Mouse (Mus musculus): ENCODE measurements at regions not wholly inside any gene's neighbourhood (a gene's known extent, or its start where the extent isn't known, plus 50 kb on each side); places are given as distances from the start of the nearest gene placed in this dataset.

DNA sequence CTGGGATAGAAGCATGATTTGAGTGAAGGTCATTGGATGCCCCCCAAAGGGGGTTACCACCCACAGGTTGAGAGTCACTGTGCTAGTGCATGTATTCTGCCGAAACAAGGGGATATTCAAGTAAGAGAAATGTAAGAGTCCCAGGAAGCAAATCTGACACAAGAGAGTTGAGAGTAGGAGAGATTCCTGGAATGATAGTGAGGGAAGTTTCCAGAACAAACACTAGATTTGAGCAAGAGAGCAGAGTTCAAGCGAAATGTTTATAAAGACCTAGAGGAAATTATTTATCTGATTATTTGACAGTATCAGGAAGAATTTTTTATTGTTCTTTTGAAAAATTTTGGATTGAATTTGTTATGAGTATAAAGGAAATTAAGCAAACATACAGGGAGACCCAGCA lies 189.0 kb upstream of the Sash1 start:
- Histone ChIP-seq H3K27me3 (ENCODE audit: control insufficient read depth, insufficient read depth, low read length) (no peaks in the 10 kb centered on the region), H3K9ac (ENCODE audit: low read length) (no peak overlapping the region), H3K4me1 (ENCODE audit: control insufficient read depth, insufficient read depth, low read length) (no peaks in the 10 kb centered on the region), H3K4me3 (ENCODE audit: low read depth, low read length) (no peak overlapping the region), H3K4me2 (no peak overlapping the region), H3K9me3 (ENCODE audit: control insufficient read depth, low read length) (no peaks in the 10 kb centered on the region), H3K27ac (ENCODE audit: low read depth, low read length) (no peak overlapping the region), H3K36me3 (ENCODE audit: control insufficient read depth, insufficient read depth, low read length) (no peaks in the 10 kb centered on the region)
- 92% methylated on average over 2 of the region's 2 CpGs for WGBS
- no peak for ATAC-seq (ENCODE audit: low FRiP score)
- peak; percentile 75 for DNase-seq (ENCODE audit: low spot score, missing footprints)

DNA sequence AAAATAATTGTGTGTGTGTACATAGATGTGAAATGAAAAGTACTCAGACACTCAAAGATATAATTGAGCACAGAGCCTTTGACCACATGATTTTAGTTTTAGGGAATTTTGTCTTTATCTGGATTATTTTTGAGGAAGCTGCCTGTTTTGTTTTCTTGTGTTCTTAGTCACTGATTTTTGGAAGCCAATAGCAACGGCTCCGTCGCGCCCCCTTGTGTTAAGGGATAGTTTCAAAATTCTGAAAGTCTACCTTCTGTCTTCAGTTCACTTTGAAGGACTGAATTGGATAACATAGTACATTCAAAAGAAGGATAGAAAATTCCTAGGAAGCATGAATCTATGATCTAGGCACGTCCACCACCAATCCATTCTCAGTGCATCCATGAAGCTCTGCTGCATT lies 185.8 kb upstream of the Sash1 start:
- no peaks in the 10 kb centered on the region for H3K36me3 ChIP-seq (ENCODE audit: control insufficient read depth, insufficient read depth, low read length)
- no peak overlapping the region for H3K4me3 ChIP-seq (ENCODE audit: low read depth, low read length)
- no peak overlapping the region for H3K9ac ChIP-seq (ENCODE audit: low read length)
- no peaks in the 10 kb centered on the region for H3K9me3 ChIP-seq (ENCODE audit: control insufficient read depth, low read length)
- H3K4me2 ChIP-seq, result no peak overlapping the region
- H3K4me1 ChIP-seq (ENCODE audit: control insufficient read depth, insufficient read depth, low read length), result no peaks in the 10 kb centered on the region
- no peaks in the 10 kb centered on the region for H3K27me3 ChIP-seq (ENCODE audit: control insufficient read depth, insufficient read depth, low read length)
- WGBS, result 20% methylated on average over 5 of the region's 5 CpGs
- no peak overlapping the region for H3K27ac ChIP-seq (ENCODE audit: low read depth, low read length)
- peak; percentile 80 for DNase-seq (ENCODE audit: low spot score, missing footprints)
- ATAC-seq (ENCODE audit: low FRiP score), result no peak

DNA sequence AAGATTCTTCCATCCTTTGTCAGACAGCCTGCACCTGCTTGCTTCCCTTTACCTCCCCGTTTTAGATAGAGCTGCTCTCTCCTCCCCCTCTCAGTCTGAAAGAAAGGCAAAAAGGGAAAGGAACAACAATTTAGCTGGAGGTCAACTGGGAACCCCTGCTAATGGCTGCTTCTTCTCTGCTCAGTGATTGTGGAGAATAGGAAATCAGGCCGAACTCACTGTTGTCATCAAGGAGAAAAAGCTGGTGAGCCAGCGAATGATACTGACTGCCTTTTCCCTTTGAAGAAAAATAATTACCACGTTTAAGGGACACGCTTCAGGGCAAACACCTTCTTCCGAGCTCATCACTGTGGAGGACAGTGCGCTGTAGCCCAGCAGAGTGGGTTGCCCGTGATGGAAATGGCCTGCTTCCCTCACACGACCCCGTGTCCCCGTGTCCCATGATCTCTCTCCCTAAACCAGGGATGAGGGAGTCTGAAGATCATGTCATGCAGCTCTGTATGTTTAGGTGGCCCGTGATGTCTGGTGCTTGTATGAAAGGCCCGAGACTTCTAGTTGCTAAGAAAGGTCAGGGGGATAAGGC lies 183.8 kb upstream of the Sash1 start:
- no peaks in the 10 kb centered on the region for H3K9me3 ChIP-seq (ENCODE audit: control insufficient read depth, low read length)
- ATAC-seq (ENCODE audit: low FRiP score) (no peak), DNase-seq (ENCODE audit: low spot score, missing footprints) (peak; percentile 79)
- H3K4me2 ChIP-seq, result no peak overlapping the region
- no peak overlapping the region for H3K27ac ChIP-seq (ENCODE audit: low read depth, low read length)
- H3K9ac ChIP-seq (ENCODE audit: low read length), result no peak overlapping the region
- H3K36me3 ChIP-seq (ENCODE audit: control insufficient read depth, insufficient read depth, low read length), result no peaks in the 10 kb centered on the region
- 75% methylated on average over 13 of the region's 13 CpGs for WGBS
- no peaks in the 10 kb centered on the region for H3K27me3 ChIP-seq (ENCODE audit: control insufficient read depth, insufficient read depth, low read length)
- no peak overlapping the region for H3K4me3 ChIP-seq (ENCODE audit: low read depth, low read length)
- H3K4me1 ChIP-seq (ENCODE audit: control insufficient read depth, insufficient read depth, low read length), result no peaks in the 10 kb centered on the region

DNA sequence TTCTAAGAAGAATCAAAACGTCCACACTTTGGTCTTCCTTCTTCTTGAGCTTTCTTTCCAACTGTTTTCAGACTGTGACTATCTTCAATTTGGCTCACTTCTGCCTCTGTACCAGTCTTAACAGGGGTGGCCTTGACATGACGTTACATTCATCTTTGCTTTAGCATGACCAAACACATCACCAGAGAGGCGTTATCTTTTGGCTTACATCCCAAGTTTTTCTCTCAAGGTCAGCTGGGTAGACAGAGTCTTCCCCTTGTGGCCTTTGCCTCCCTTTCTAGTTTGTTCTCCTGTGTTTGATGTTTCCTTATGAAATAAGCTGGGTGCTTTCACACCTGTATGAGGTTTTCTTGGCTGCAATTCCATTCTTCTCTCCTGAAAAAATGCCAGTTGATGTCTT lies 180.7 kb upstream of the Sash1 start:
- Histone ChIP-seq H3K9ac (ENCODE audit: low read length) (no peak overlapping the region), H3K4me1 (ENCODE audit: control insufficient read depth, insufficient read depth, low read length) (no peaks in the 10 kb centered on the region), H3K4me3 (ENCODE audit: low read depth, low read length) (no peak overlapping the region), H3K27me3 (ENCODE audit: control insufficient read depth, insufficient read depth, low read length) (no peaks in the 10 kb centered on the region), H3K9me3 (ENCODE audit: control insufficient read depth, low read length) (no peaks in the 10 kb centered on the region), H3K27ac (ENCODE audit: low read depth, low read length) (no peak overlapping the region), H3K36me3 (ENCODE audit: control insufficient read depth, insufficient read depth, low read length) (no peaks in the 10 kb centered on the region), H3K4me2 (no peak overlapping the region)
- WGBS, result 93% methylated on average over 3 of the region's 3 CpGs
- DNase-seq (ENCODE audit: low spot score, missing footprints) (peak; percentile 75), ATAC-seq (ENCODE audit: low FRiP score) (no peak)

DNA sequence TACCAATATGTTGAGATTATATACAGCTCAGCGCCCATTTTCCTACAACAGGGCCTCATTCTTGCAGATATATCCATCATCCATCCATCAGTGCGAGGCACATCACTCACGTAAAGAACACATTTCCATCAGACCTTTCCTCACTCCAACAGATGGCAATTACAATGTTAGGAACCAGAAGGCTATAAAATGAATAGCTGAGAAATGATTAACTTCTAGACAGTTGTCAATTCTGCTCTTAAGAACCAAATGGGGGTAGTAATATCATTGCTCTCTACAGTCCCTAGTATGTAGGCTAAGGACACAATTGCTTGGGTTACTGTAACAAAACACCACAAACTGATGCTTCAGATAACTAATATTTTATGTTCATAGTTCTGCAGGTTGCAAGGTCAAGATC lies 176.1 kb upstream of the Sash1 start:
- Histone ChIP-seq H3K4me1 (ENCODE audit: control insufficient read depth, insufficient read depth, low read length) (no peaks in the 10 kb centered on the region), H3K27me3 (ENCODE audit: control insufficient read depth, insufficient read depth, low read length) (no peaks in the 10 kb centered on the region), H3K4me3 (ENCODE audit: low read depth, low read length) (no peak overlapping the region), H3K4me2 (no peak overlapping the region), H3K9me3 (ENCODE audit: control insufficient read depth, low read length) (no peaks in the 10 kb centered on the region), H3K9ac (ENCODE audit: low read length) (no peak overlapping the region), H3K36me3 (ENCODE audit: control insufficient read depth, insufficient read depth, low read length) (no peaks in the 10 kb centered on the region), H3K27ac (ENCODE audit: low read depth, low read length) (no peak overlapping the region)
- 92% methylated on average over 3 of the region's 3 CpGs for WGBS
- no peak for ATAC-seq (ENCODE audit: low FRiP score)
- peak; percentile 10 for DNase-seq (ENCODE audit: low spot score, missing footprints)

DNA sequence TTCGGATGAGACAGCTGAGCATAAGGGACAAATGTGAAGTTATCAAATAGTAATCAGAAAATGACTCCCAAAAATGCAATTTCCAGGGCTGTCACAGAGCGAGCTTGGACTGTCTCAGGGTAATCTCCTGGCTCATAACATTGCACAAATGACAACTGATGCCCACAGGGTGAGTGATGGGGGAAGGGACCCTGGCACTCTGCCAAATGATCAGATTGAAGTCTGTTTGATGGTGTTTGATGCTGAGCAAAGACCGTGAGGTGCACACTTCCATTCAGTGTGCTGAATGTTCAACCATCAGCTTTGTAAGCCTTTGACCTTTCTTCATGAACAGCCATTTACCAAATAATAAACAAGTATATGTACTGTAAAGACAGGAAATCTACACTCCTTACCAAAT lies 169.4 kb upstream of the Sash1 start:
- H3K4me1 ChIP-seq (ENCODE audit: control insufficient read depth, insufficient read depth, low read length), result peaks cover 3% of the 10 kb centered on the region; the same call in 1 of the 2 replicates
- 74% methylated on average over 3 of the region's 3 CpGs for WGBS
- H3K27me3 ChIP-seq (ENCODE audit: control insufficient read depth, insufficient read depth, low read length), result no peaks in the 10 kb centered on the region
- no peak for ATAC-seq (ENCODE audit: low FRiP score)
- H3K9me3 ChIP-seq (ENCODE audit: control insufficient read depth, low read length), result no peaks in the 10 kb centered on the region
- H3K9ac ChIP-seq (ENCODE audit: low read length), result no peak overlapping the region
- no peak overlapping the region for H3K4me2 ChIP-seq
- H3K36me3 ChIP-seq (ENCODE audit: control insufficient read depth, insufficient read depth, low read length), result no peaks in the 10 kb centered on the region
- no peak overlapping the region for H3K27ac ChIP-seq (ENCODE audit: low read depth, low read length)
- H3K4me3 ChIP-seq (ENCODE audit: low read depth, low read length), result no peak overlapping the region
- DNase-seq (ENCODE audit: low spot score, missing footprints), result no peak

DNA sequence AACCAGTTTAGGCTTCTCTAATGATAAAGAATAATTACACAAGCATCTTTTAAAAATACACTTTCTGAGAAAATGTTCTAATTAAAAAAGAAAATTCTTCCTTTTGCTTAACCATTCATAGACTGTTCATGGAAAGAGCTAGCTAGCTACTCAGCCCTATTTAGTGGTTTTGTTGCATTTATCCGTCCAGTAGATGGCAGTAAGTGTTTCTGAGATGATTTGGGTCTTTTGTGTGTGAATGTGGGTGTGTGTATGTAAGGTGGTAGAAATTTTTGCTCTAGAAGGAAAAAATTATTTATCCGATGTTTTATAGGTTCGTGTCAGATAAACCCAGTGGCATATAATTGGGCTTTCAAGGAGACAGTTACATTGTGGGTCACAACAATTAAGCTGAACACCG lies 167.5 kb upstream of the Sash1 start:
- H3K36me3 ChIP-seq (ENCODE audit: control insufficient read depth, insufficient read depth, low read length), result no peaks in the 10 kb centered on the region
- ATAC-seq (ENCODE audit: low FRiP score) (peak; percentile 67; the same call in 1 of the 2 replicates), DNase-seq (ENCODE audit: low spot score, missing footprints) (no peak)
- no peaks in the 10 kb centered on the region for H3K27me3 ChIP-seq (ENCODE audit: control insufficient read depth, insufficient read depth, low read length)
- H3K27ac ChIP-seq (ENCODE audit: low read depth, low read length), result no peak overlapping the region
- 53% methylated on average over 4 of the region's 4 CpGs for WGBS
- peaks cover 3% of the 10 kb centered on the region; the same call in 1 of the 2 replicates for H3K4me1 ChIP-seq (ENCODE audit: control insufficient read depth, insufficient read depth, low read length)
- no peaks in the 10 kb centered on the region for H3K9me3 ChIP-seq (ENCODE audit: control insufficient read depth, low read length)
- no peak overlapping the region for H3K4me2 ChIP-seq
- H3K9ac ChIP-seq (ENCODE audit: low read length), result no peak overlapping the region
- H3K4me3 ChIP-seq (ENCODE audit: low read depth, low read length), result no peak overlapping the region

DNA sequence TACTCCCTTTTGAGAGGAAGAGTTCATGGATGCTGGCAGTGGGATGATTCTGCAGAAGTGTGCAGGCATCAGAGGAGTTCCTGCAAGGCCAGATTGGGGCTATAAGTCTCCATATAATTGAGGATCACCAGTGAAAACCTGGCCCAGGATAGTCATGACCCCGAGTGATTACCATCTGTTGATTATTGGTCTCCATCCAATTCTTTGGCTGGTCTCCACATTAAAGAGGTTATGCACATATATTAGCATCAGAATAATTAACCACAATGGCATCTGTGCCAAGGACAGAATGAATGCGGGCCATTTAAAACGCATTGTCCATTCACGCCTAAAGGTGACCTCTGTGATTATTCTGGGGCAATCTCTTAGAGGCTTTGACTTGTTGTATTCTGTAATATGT lies 161.5 kb upstream of the Sash1 start:
- Histone ChIP-seq H3K9me3 (ENCODE audit: control insufficient read depth, low read length) (no peaks in the 10 kb centered on the region), H3K36me3 (ENCODE audit: control insufficient read depth, insufficient read depth, low read length) (no peaks in the 10 kb centered on the region), H3K4me2 (no peak overlapping the region), H3K27me3 (ENCODE audit: control insufficient read depth, insufficient read depth, low read length) (no peaks in the 10 kb centered on the region), H3K4me1 (ENCODE audit: control insufficient read depth, insufficient read depth, low read length) (no peaks in the 10 kb centered on the region), H3K27ac (ENCODE audit: low read depth, low read length) (no peak overlapping the region), H3K9ac (ENCODE audit: low read length) (no peak overlapping the region), H3K4me3 (ENCODE audit: low read depth, low read length) (no peak overlapping the region)
- 89% methylated on average over 4 of the region's 4 CpGs for WGBS
- DNase-seq (ENCODE audit: low spot score, missing footprints) (no peak), ATAC-seq (ENCODE audit: low FRiP score) (no peak)

DNA sequence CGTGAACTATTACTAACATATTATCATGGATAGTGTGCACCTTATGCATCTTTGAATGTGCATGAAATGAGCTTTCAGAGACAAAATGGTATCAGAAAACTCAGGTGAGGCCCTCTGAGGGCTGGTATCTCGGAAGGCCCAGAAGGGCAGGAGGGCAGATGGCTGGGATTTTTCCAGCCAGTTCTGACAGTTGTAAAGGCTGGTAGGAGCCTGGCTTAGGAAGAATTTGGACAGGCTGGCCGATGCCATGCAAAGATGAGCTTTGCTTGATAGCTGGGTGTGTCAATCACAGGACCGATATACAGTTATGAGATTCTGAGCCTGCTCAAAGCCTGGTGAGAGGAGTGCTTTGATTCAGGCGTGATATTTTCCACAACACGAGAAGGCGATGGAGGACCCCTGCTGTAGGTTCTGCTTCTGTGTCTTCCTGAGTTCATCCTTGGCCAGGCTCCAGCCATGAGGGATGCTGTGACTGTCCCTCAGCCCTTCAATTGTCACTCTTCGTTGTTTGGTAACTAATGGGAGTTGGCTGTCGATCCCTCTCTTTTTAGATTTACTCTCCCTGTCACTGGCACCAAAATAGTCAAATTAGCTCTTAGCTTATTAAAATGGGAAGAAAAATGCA lies 159.0 kb upstream of the Sash1 start:
- Histone ChIP-seq H3K4me2 (no peak overlapping the region), H3K27ac (ENCODE audit: low read depth, low read length) (no peak overlapping the region), H3K4me1 (ENCODE audit: control insufficient read depth, insufficient read depth, low read length) (no peaks in the 10 kb centered on the region), H3K9ac (ENCODE audit: low read length) (no peak overlapping the region), H3K4me3 (ENCODE audit: low read depth, low read length) (no peak overlapping the region), H3K9me3 (ENCODE audit: control insufficient read depth, low read length) (no peaks in the 10 kb centered on the region), H3K27me3 (ENCODE audit: control insufficient read depth, insufficient read depth, low read length) (no peaks in the 10 kb centered on the region), H3K36me3 (ENCODE audit: control insufficient read depth, insufficient read depth, low read length) (no peaks in the 10 kb centered on the region)
- ATAC-seq (ENCODE audit: low FRiP score) (no peak), DNase-seq (ENCODE audit: low spot score, missing footprints) (no peak)
- WGBS, result 89% methylated on average over 9 of the region's 9 CpGs
